Mouse (Mus musculus): ENCODE measurements around the gene Pcnx.
"Not testable (repeated sequence)": the region's sequence is repeated elsewhere in the genome, so short reads cannot be mapped to it uniquely, and the experiment has no call there.

Gene Pcnx

GRCm38 (mm10) chr12:81958351-81958750 lies 98.5 kb downstream of the Pcnx start:
- no peak for DNase-seq (ENCODE audit: low read depth, low spot score)

- no peak for DNase-seq (ENCODE audit: low read depth, low spot score)
Observed at GRCm38 (mm10) chr12:81965416-81965815, 105.6 kb downstream of the Pcnx start.

GRCm38 (mm10) chr12:81971042-81971883 lies 111.4 kb downstream of the Pcnx start:
- DNase-seq (ENCODE audit: low read depth, low spot score): no peak

GRCm38 (mm10) chr12:81971884-81972362 lies 112.1 kb downstream of the Pcnx start:
- DNase-seq (ENCODE audit: low read depth, low spot score): no peak

GRCm38 (mm10) chr12:81974806-81975205 lies 115.0 kb downstream of the Pcnx start:
- no peak for DNase-seq (ENCODE audit: low read depth, low spot score)

DNA sequence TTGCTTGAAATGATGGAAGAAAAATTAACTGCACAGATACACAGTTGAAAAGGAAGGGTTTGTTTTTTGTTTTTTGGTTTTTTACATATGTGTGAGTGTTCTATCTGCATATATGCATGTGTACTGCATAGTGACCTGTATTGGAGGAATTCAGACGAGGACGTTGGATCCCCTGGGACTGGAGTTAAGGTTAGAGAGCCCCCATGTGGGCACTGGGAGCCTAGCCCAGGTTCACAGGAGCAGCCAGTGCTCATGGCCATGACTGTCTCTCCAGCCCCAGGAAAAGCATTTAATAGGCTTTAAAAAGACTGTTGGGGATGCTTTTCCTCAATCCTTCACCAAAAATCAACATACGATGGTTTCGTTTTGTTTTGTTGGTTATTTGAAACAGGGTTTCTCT lies 117.5 kb downstream of the Pcnx start:
- no peak for DNase-seq (ENCODE audit: low read depth, low spot score)

GRCm38 (mm10) chr12:81979312-81979711 lies 119.5 kb downstream of the Pcnx start:
- no peak for DNase-seq (ENCODE audit: low read depth, low spot score)

DNA sequence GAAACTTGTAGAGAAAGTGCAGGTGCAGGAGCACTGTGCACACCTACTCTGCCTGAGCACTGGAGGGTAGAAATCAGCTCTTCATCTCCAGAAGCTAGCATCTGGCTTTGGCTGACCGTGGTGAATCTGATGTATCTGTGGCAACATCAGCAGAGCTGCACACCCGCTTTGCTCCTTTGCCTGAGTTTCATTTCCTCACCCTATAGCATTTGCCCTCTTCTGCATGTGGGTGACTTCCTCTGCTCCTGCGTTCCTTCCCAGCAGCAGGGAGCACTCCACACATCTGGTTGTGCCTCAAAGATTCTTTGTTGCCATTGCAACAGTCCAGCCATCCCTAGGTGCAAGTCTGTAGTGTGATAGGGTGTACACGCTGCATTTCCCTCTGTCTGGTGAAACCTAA lies 132.3 kb downstream of the Pcnx start:
- DNase-seq (ENCODE audit: low read depth, low spot score): no peak

GRCm38 (mm10) chr12:81992996-81993395 lies 133.2 kb downstream of the Pcnx start:
- no peak for DNase-seq (ENCODE audit: low read depth, low spot score)

- DNase-seq (ENCODE audit: low read depth, low spot score): no peak
Observed at GRCm38 (mm10) chr12:81994911-81995667, 135.3 kb downstream of the Pcnx start.

- no peak for DNase-seq (ENCODE audit: low read depth, low spot score)
Observed at GRCm38 (mm10) chr12:81996679-81997362, 137.0 kb downstream of the Pcnx start.

- no peak for DNase-seq (ENCODE audit: low read depth, low spot score)
Observed at GRCm38 (mm10) chr12:81997497-81997896, 137.7 kb downstream of the Pcnx start.

- DNase-seq (ENCODE audit: low read depth, low spot score): not testable (repeated sequence)
Observed at GRCm38 (mm10) chr12:82002697-82003096, 142.9 kb downstream of the Pcnx start.

- not testable (repeated sequence) for DNase-seq (ENCODE audit: low read depth, low spot score)
Observed at GRCm38 (mm10) chr12:82025901-82026633, 166.2 kb downstream of the Pcnx start.

DNA sequence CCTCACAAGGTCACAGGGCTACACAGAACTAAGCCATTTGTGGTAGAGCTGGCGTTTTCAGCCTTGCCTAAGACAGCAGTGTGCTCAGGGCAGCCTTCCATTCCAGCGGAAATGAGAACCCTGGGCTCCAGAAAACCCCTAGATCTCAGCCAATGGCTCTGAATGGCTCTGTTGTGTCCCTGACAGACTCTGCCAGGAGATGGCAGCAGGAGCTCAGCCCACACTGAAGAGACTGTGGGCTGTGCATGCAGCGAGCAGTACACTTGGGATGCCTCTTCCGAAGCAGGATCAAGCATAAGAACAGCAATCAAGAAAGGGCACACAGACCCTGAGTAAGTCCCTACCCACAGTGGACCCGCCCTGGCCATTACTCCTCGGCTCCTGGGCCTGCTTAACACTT lies 173.7 kb downstream of the Pcnx start:
- DNase-seq (ENCODE audit: low read depth, low spot score): not testable (repeated sequence)

DNA sequence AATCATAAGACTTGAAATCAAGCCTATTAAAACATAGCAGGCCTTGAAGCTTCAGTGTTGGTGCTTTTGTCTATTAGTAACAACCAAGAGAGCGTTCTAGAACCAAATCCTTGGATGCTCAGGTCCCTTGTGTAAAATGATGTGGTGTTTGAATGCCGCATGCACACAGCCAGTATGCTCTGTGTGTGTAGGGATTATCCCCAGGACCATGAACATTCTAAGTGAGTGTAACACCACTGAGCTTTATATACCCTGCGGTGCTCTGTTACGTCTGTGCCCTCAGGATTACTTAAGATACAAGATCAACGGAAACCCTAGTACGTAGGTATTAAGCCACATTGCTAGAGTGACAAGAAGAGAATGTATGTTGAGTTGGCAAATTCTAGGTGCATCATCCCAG lies 174.2 kb downstream of the Pcnx start:
- not testable (repeated sequence) for DNase-seq (ENCODE audit: low read depth, low spot score)

GRCm38 (mm10) chr12:82044078-82044477 lies 184.3 kb downstream of the Pcnx start:
- not testable (repeated sequence) for DNase-seq (ENCODE audit: low read depth, low spot score)

Data from retina, postnatal 7 days (tissue).